Mouse (Mus musculus) cerebellum, adult 2 months (tissue): ENCODE measurements around the gene Them4.

Experiments
- CTCF ChIP-seq: fragments of 200-500 bp; IDR thresholded peaks from 2 replicates; pipeline ENCODE4 v1.5.1; 2011; ENCODE audit warnings: low read depth, mild to moderate bottlenecking, control low read depth, low read length, moderate library complexity, borderline replicate concordance; ENCODE audit not compliant: insufficient read depth
- POLR2A ChIP-seq: fragments of 200-500 bp; IDR thresholded peaks from 2 replicates; pipeline ENCODE4 v1.6.1; 2011; ENCODE audit warnings: low read length, control low read depth, borderline replicate concordance; ENCODE audit not compliant: insufficient read depth

DNA sequence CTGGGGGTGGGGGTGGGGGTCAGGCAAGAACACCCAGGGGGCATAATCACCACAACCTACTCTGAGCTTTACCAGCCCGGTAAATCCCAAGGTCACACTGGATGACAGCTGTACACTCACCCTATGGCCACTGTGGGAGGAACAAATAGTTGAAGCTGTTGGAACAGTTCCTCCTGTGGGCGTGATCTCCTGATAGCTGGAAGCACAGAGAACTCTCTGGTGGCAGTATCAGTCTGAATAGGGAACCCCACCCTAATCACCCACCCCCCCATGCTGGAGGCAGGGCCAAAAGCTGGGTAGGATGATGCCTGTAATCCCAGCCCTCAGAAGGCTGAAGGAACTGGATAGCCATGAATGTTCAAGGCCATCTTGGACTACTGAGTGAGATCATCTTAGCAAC is 59.8 kb downstream of the Them4 start:
- TF ChIP-seq CTCF (no peak), POLR2A (no peak)
